Mouse (Mus musculus) kidney, adult 18-20 months (tissue): ENCODE measurements around the gene Nrxn2.

Experiments used
- DNase-seq: peaks from one replicate; pipeline ENCODE4 v3.0.0; 2021

The Nrxn2 gene

DNA sequence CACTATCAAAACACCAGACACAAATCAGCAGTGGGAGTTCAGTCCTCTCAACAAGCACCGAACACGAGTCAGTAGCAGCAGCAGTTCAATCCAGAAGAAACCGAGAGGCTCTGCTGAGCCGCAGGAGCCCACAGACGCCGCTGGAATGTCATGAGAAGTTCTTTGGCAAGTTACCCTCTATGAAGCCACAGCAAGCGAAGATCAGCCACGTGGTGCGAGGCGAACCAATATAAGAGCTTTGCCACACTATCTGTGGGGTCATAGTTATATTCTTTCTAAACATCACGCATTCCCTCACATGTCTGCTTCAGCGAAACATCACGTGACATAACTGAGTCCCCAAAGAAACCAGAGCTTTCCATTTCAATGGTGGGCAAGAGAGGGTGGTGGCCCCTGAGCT, 126.2 kb downstream of the Nrxn2 start:
- DNase-seq = no peak

DNA sequence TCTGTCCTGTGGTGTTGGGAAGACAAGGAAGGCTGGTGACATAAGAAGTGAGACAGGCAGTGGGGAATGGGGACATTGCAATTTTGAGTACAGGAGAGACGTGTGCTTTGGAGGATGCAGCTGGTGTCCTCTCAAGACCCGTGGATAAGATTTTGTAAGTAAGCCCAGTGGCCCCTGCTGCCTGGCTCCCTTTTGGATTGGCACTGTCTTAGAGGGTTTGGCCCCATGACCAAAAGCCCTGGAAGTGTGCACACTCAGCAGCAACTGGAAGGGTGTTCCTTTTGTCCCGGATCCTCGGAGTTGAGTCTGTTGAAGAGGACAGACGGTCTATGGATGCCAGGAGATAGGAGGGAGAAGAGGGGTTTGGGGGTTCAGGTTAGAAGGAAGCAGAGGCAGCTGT, 127.0 kb downstream of the Nrxn2 start:
- DNase-seq = no peak

DNA sequence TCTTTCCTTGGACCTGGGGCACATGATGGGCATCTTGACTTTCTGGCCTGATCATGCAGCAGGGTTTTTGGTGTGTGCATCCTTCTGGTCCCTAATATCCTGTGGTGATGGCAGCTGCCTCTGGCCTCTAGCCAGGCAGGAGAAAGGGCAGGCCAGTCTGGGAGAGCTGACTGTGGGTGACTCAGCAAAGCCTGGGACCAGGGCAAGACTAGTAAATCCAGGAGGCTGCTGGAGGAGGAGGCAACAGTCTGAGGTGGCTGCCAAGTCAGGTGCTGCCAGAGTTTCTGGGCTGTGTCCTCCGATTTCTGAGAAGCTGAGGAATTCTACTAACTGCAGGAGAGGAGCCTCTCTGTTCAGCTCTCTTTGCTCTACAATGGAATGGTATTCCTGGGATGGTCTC, 127.6 kb downstream of the Nrxn2 start:
- peak; percentile 83 for DNase-seq

DNA sequence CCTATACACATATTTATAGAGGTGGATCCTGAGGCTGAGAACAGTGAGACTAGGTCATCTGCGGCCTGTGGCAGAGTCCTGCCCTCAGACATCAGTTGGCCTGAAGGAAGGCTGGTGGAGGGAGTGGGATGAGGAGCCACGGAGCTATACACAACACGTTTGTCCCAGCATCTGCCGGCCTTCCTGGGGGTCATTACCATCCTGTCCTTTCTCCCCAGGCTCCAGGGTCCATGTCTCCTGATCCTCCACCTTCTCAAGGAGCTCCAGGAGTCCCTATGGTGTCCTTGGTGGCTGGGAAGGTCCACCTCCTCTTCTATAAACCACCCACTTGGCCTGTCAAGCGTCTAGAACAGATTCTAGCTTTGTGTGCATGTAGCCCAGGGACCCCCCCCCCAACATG, 129.3 kb downstream of the Nrxn2 start:
- DNase-seq = no peak

DNA sequence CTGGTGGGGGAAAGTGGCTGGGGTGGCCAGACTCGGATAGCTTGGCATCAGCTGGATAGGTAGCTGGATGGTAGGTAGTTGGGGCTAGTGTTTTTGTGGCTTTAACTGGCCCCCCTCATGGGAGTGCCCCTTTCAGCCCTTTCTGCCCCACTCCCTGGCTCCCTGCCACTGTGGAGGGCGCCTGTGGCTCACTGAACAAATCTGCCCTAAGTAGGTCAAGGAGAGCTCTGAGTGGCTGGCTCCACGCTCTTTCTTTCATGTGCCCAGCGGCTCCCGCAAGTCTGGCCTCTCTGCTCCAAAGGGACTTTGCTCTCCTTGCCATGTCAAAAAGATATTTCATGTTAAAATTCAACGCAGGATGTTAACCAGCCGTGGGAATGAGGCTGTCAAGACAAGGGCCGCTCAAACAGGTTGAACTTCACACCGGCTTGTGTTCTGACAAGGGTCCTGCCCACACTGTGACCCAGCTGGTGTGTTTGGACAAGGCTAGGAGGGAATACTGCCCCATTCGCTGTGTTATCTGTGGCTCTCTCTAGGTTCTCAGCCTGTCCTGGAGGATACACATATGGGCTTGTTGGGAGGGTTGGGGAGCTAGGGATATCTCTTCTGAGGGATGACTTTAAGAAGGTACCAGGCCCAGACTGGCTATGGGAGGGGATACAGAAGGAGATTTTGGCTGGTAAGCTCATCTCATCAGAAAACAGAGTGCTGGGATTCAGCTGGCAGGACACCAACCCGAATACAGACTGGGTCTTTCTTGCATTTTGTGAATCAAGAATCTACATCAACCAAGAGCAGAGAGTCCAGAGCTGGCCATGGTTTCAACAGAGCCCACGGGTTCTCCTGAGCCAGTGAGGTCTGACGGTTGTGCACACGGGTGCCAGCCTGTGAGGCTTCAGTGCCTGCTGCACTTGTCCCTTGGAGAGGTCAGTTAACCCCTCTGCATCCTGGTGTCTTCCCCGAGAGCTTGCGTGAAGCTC, 130.2 kb downstream of the Nrxn2 start:
- peak; percentile 81 for DNase-seq

DNA sequence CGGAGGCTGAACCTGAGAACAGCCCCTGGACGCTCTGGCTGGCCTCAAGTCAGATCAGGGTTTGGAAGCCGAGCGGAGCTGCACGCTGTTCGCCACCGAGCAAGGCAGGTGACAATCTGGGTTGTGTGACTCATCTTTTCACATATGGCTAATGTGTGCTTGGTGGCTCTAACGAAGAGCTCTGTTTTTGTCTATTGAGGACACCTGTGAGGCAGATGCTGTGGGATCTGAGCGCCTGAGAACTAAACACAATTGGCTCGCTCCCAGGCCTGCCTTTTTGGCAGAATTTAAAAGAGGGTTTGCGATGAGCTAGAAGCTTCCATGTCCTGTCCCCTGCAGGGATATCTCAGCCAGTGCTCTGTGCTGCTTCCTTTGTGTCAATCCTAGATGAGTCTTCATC, 131.0 kb downstream of the Nrxn2 start:
- no peak for DNase-seq

DNA sequence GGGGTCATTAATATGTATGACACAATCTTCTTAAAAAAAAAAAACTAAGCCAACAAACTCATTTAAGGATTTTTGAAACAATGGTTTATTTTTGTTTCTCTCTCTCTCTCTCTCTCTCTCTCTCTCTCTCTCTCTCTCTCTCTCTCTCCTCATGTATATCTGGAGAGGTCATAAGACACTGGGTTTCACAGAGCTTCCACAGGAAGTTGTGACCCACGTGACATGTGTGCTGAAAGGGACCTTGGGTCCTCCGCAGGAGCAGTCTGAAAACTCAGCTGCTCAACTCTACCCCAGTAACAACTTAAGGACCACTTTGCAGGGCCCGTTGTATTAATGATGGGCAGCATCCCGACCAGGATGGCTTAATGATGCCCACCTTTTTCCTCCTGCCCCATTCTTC, 132.7 kb downstream of the Nrxn2 start:
- no peak for DNase-seq

DNA sequence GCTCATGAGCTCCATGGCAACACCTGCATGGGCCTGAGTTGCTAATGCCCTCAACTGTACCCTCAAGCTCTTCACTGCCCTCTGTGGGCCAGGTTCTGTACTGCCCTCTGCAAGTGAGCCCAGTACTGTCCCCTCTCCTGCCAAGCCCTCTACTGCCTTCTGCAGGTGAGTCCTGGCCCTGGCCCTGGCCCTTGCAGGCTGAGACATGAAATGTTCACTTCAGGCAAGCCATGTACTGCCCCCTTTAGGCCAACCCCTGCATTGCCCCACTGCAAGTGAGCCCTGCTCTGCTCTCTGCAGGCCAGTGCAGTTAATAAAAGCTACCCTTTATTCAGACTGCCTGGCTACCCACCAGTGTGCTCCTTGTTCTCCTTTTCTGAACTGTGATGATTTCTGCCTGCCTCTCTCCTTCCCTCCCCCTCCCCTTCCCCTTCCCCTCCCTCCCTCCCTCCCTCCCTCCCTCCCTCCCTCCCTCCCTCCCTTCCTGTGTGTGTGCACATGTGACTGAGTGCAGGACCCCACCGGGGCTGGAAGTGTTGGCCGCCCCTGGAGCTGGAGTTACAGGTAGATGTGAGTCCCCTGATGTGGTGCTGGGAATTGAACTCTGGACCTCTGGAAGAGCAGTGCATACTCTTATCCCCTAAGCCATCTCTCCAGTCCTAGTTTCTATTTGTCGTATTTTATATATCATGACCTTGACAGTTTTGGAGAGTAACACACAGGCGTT, 133.9 kb downstream of the Nrxn2 start:
- peak; percentile 84 for DNase-seq

DNA sequence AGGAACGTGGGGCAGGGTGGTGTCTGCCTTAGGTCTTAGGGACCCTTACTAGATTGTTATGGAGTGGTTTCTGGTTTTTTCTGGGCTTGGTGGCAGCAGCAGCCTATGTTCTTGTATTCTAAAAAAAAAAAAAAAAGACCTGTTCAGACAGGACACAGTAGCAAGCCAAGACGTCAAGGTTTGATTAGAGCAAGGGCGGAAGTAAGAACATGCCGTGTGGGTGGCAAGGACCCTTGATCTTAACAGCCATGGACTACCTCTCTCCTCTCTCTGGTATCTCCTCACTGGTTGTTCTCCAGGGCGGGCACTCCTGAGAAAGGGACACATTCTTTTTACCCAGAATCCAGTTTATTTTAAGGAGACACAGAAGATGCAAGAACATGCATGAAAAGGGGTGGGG, 134.6 kb downstream of the Nrxn2 start:
- no peak for DNase-seq

DNA sequence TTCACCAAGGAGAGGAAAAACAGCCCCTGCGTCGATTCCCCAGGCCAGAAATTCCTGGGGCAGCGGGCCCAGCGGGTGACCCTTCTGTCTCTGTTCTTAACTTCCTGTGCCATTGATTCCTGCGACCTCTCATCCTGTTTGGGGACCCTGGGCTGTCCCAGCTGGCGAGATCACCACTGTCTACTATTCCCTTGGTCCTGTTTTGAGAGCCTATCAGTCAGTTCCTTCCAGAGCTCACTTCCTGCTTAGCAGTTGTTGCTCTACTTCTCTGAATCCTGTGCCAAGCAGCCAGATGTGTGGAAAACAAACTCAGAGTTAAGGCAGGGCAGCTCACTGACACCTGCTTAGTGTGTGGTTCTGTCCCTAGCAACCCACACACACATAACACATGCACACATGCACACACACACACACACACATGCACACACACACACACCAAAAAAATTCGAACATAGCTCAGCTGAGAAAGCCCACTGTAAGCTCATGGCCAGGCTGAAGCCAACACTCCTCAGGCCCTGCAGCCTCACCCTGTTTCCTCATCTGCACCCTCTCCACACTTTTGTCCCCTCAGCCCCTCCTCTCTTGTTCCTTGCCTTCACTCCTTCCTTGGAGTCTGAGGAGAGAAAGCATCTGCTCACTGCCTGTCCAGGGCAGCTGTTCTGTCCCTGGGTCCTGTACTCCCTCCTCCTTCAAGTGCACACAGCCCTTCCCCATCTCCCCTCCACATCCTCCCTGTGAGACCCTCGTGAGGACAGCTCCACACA, 135.5 kb downstream of the Nrxn2 start:
- no peak for DNase-seq

DNA sequence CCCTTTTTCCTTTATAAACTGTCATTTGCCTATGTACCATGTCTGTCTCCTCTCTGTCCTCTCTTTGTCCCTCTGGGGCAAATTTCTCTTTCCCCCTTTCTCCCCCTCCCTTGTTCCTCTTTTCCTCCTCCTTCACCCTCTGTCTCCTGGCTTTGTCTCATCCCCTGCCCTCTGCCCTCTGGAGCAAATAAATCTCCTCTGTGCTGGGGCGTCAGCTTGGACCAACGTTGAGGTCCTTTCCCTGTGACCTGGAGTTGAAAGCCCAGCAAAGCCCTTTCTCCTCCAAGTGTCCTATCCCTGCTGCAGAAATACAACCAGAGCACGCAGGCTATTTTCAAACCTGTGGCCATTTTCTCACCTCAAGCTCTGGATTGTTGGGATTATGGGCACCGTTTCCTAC, 141.0 kb downstream of the Nrxn2 start:
- DNase-seq = no peak

DNA sequence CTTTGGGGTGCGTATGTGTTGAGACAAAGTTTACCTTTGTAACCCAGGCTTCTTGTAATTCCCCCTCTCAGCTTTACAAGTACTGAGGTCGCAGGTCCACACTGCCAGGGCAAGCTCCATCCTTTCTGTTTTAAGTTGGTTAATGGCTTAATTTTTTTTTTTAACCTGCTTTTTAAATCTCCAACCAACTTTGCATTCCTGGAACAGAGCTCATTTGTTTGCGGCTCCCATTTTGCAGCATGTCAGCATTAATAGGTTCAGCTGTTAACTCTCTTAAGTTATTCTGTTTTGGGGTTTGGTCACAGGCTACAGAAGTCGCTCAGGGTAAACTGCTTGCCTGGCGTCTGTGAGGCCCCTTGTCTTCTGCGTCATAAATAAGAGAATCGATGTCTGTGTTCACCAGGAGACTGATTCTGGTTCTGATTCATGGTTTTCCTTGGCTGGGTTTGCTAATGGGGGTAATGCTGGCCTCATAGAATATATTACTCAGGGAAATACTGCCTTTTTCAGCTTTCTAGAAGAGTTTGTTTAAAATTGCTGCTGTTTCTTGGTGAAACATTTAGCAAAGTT, 141.8 kb downstream of the Nrxn2 start:
- no peak for DNase-seq

DNA sequence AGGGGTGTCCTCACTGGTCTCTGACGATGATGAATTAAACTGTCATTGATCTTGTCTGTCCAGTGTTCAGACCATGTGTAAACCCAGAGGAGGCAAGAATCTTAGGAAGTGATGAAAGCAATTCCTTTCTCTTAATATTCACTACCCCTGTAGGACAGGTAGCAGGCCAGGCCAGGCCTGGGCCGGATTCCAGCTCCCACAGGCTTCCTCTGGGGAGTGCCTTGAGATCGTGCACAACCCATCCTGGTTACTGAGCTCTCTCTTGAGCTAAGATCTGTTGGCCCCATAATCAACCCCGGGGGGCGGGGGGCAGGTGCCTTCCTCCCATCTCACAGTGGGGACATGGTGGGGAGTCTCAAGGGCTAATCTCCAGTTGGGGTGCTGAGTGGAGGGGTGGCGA, 146.6 kb downstream of the Nrxn2 start:
- DNase-seq = no peak

DNA sequence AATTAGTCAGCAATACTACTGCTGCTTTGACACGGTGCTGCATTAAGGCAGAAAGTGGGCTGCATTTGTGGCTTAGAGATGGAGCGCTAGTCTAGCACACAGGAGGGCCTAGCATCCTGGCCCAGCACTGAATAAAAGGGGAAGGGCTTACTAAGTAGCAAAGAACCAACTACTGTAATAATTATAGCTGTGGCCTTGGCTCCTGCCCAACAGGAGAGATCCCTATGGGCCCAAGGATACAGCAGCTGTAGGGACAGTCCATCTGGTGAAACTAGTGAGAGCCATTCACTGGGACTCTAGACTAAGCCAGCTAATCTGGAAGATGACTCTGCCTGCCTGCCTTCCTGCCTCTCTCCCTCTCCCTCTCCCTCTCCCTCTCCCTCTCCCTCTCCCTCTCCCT, 147.9 kb downstream of the Nrxn2 start:
- no peak for DNase-seq

DNA sequence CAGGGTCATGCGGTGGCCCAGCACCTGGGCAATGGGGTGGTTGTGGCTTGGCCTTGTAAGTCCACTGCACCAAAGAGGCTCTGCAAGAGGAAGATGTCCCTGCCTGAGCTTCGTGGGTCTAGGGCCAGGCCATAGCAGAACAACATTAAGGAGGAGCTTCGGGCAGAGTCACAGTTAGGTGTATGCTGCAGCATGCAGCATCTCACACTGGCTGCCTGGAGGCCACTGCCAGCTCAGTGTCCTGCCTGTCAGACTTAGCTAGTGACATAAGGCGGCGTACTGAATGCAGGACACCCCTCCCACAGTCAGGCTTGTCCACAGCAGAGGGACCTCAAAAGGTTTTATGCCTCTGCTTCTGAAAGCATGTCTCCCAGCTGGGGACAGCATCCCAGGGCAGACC, 150.5 kb downstream of the Nrxn2 start:
- DNase-seq = no peak

DNA sequence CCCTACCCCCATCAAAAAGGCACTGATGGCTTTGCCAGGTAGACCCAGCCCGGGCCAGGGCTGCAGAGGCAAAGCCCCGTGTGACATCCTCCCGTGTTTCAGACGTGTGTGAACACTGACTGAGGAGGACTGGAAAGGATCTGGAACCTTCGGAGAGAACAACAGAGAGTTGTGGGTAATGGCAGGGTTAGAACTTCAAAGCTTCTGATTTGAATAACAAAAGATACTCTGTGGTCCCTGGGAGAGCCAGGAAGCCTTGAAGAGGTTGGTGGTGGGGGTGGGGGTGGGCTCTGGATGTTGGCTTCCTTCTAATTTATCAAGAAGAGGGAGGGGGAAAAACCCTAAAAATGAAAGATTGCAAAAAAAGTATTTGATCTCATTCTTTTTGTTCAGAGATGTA, 151.0 kb downstream of the Nrxn2 start:
- no peak for DNase-seq

DNA sequence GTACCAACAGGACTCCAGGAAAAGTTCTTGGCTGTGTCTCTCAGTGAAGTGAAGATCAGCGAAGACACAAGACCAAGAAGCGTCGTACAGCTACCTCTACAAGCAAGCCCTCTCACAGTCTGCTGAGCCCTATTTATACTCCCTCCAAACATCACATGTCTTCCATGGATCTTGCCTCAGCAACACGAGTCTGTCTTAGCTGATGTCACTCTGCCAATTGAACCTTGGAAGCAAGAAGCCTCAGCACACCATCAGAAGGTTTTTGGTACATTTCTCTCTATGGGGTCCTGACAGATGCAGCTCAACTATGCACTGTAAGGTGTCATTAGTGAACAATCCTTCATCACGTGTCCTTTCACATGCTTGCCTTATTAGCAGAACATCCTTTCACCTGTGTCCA, 152.9 kb downstream of the Nrxn2 start:
- DNase-seq = no peak

DNA sequence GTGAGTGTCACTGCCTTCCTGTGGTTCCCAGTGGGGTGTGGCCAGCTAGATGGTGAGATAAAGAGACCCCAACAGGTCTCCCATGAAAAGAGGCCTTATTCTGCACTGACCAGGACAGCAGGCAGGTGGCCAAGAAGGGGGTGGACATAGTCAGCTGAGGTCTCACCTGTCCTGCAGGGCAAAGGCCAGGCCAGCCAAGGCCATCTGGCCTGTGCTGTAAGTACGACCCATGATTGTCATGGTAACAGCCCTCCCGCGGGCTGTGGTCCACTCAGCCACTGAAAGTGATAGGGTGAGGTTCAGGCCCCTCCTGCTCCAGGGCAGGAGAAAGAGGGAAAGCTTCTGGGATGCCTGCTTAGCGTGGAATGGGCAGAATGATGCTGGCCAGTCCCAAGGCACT, 153.5 kb downstream of the Nrxn2 start:
- no peak for DNase-seq
